Mouse (Mus musculus): ENCODE data around the gene Ifitm1.
"Not testable (repeated sequence)": the region's sequence is repeated elsewhere in the genome, so short reads cannot be mapped to it uniquely, and the experiment has no call there.

Gene Ifitm1

DNA sequence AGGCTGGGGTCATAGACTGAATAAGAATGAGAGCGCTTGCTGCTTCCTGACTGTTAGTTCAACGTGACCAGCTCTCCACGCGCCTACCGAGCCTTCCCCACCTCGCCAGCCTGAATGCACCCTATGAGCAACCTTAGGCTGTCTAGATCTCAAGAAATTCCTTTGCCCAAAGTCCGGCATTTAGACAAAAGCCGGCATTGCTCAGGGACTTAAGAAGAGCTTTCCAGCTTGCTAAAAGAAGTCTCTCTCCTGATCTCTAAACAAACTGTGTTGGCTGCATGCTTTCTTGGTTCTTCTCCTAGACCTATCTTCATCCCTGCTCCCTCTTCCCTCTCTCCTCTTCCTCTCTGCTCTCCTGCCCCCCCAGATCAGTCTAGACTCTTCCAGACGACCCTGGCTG lies 7.9 kb downstream of the Ifitm1 start:
- DNase-seq (ENCODE audit: low read depth, low spot score): no peak

DNA sequence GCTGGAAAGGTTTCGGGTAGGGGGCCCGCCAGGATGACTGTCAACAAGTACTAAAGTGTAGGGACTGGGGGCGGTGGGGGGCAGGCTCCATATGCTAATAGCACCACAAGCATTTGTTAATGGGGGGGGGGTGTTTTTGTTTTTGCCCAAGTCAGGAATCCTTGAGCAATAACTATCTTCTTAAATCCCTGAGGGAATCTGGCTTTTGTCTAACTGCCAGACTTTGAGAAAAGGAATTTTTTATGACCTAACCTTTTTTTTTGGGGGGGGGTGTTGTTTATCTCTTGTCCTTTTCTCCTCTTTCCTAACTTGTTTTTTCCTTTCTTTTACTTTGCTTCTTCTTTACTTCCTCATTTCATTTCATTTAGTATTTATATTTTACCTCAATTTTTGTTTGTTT lies 8.4 kb downstream of the Ifitm1 start:
- no peak for DNase-seq (ENCODE audit: low read depth, low spot score)

DNA sequence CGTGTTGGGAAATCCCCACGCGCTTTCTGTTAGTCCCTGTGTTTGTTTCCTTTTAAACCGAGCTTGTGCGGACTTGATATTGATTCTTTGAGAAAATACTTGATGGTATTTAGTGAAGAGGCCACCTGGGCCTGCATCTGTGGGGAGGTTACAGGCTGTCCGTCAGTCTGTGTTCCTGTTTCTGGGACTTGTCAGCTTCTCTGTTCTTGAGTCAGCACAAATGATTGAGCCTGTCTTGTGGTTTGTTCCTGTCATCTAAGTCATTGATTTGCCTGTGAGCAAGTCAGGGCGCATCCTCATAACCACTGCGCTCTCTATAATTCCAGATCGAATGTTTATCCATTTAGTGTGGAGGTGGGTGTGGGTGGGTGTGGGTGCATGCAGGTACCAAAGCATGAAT lies 9.7 kb downstream of the Ifitm1 start:
- DNase-seq (ENCODE audit: low read depth, low spot score): not testable (repeated sequence)

DNA sequence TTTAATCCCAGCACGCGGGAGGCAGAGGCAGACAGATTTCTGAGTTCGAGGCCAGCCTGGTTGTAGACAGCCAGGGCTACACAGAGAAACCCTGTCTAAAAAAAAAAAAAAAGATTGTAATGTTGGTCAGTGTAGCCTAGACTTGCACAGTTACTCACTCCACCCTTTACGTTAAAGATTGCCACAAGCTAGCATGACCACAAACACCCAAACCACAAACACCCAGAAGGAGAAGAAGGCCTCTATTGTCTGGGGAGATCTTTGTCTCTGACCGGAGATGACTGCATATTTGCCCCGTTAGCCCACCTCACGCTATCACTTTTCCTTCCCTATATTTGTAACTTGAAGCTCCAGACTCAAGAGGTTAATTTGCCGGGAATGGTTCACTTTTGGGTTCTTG lies 14.7 kb downstream of the Ifitm1 start:
- no peak for DNase-seq (ENCODE audit: low read depth, low spot score)

DNA sequence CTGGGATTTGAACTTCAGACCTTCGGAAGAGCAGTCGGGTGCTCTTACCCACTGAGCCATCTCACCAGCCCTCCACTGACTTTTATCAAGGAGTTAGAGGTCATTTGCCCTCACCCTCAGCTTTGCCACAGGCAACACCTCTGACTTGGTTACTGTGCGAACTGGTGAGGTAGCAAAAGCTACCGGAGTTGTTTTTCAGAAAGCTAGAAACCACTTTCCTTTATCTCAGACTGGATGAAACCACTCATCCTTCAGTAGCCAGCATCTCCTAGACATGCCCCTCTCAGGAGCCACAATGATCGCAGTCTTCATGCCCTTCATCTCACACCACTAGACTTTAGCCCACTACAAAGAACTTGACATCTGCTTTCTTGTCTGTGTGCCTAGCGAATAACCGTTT lies 15.9 kb downstream of the Ifitm1 start:
- DNase-seq (ENCODE audit: low read depth, low spot score): no peak

DNA sequence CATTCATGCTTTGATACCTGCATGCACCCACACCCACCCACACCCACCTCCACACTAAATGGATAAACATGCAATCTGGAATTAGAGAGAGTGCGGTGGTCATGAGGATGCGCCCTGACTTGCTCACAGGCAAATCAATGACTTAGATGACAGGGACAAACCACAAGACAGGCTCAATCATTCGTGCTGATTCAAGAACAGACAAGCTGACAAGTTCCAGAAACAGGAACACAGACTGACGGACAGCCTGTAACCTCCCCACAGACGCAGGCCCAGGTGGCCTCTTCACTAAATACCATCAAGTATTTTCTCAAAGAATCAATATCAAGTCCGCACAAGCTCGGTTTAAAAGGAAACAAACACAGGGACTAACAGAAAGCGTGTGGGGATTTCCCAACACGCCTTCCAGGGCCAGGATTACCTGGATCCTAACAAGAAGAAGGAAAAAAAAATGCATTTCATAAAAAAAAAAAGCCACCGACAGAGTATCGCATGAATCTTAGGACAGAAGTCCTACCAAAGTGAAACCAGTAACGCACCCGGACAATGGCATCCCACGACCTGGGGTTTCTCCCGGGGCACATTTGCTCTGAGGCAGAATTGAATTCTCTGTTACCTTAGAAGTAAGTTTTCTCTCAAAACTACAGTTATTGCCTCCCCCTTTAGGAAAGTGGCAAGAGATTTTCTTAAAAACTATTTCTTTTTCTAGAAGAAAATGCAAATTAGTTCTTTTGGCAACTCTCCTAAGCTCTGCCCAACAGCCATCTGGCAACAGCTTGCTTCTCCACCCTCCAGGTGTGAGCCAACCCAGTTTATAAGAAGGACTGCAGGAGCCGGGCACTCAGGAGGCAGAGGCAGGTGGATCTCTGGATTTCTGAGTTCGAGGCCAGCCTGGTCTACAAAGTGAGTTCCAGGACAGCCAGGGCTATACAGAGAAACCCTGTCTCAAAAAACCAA lies 20.4 kb downstream of the Ifitm1 start:
- DNase-seq (ENCODE audit: low read depth, low spot score): no peak

DNA sequence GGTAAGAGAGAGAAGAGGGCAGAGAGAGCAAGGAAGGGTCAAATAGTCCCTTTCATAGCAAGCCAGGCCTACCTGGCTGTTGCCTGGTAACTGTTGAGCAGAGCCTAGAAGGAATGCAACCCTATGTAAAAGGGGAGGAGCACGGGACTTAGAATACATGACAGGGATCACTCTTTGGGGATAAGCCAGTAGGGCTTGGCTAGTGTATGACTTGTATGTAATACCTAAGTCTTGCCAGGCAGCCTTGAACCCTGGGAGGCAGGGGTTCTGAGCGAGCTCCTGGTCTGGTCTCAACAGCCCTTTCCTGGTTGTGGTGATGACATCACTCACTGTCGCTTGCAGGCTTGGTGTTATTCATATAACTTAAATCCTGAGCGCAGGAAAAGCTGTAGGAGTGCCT lies 22.0 kb downstream of the Ifitm1 start:
- DNase-seq (ENCODE audit: low read depth, low spot score): no peak

DNA sequence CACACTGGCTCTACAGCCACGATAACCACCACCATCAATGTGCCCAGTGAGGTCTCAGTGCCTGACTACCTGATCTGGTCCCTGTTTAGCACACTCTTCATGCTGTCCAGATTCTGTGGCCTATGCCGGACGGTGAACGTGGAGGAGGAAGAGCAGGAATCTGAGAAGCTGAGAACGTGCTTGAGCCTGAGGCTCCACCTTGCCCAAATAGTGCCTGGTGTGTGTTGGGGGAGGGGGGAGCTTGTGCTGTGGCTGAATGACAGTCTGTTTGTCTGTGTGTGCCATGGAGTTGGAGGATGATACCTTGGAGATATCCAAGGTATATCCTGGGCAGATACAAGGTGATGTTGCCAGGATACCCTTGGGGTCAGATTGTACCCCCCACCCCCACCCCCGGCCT lies 23.2 kb downstream of the Ifitm1 start:
- no peak for DNase-seq (ENCODE audit: low read depth, low spot score)

DNA sequence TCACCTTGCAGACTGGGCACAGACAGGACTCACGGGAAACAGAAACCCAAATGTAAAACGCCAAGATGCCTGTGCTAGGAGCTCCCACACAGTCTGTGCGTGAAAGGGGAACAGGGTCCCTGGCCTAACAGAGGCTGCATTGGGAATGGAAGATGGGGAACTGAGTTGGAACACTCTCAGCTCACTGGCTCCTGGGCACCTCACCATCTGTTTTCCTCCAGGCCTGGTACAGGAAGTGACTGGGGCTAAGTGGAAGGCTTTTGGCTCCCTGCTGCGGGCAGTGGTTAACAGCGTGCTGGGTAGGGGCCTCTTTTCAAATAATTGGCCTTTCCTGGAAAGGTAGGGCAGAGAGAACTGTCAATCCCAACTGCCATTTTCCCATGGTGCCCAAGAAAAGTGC lies 23.6 kb downstream of the Ifitm1 start:
- DNase-seq (ENCODE audit: low read depth, low spot score): no peak

DNA sequence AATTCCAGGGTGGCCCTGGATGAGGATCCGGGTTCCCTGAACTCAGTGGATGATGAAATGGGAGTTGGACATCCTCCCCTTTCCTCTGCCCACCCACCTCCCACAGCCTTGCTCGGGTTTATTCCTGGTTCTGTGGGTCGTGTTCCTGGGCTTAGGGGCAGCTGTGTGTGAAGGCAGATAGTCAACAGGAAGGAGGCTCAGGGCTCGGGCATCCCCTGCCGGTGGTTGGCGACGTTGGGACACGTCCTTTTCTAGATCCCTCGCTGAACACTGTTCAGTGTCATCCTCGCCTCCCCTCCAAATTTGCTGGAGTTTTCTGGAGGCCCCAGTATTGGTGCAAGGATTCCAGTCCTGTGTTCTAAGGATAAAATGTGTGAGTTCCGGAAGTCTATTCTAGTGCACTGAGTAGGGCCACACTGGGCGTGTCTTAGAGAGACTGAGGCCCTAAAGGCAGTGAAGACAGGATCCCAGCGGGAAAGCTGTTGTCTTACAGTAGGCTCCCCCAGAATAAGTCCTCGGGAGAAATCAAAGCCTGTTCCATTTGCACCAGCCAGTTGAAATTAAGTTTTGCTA lies 24.2 kb downstream of the Ifitm1 start:
- no peak for DNase-seq (ENCODE audit: low read depth, low spot score)

DNA sequence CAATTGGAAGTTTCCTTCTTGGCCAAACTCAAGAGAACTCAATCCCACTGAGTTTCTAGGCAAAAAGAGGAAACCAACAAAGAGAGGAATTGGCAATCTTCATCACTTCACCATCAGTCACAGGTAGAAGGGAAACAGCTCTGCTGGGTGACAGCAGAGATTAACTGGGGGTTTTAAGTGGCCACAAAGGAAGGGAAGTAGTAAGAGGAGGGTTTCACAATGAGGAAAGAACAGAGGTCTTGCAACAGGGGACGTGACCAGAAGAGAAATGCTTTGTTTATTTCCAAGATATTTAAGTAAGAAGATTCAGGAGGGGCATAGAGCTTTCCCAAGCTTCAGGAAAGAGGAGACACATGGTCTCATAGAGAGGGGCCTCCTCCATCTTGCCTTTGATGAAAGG lies 30.8 kb downstream of the Ifitm1 start:
- DNase-seq (ENCODE audit: low read depth, low spot score): no peak

DNA sequence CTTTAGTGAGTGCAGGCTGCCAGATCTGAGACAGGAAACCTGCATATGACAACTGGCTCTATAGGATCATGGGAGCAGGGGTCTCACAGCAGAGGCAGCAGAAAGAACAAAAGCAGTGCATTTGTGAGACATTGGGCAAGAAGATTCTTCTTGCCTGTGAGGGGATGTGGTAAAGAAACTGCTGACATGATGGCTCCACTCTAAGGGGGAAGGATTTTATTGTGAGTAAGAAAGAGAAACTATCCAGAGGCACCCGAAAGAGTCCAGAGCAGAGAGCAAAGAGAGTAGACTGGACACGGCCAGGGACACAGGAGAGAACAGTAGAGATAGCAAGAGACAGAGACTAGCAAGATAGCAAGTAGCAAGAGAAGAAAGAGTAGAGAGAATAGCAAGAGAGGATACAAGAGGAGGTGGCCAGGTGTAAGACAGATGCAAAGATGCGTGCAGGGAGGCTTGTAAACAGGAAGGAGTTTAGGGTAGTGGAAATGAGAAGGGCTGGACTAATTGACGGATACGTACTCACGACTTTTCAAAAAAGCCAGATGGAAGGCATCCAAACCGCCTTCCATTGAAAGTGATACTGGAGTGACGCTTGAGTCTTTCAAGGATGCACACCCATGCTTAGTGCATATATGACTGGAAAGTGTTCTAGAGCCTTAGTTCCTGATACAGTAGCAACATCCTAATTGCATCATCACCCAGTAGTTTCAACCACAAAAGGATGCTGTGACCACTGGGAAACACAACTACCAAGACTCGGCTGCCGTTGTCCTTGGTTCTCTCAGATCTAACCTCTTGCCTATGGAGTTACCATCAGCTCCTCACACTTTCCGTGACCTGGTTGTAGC lies 32.1 kb downstream of the Ifitm1 start:
- no peak for DNase-seq (ENCODE audit: low read depth, low spot score)

DNA sequence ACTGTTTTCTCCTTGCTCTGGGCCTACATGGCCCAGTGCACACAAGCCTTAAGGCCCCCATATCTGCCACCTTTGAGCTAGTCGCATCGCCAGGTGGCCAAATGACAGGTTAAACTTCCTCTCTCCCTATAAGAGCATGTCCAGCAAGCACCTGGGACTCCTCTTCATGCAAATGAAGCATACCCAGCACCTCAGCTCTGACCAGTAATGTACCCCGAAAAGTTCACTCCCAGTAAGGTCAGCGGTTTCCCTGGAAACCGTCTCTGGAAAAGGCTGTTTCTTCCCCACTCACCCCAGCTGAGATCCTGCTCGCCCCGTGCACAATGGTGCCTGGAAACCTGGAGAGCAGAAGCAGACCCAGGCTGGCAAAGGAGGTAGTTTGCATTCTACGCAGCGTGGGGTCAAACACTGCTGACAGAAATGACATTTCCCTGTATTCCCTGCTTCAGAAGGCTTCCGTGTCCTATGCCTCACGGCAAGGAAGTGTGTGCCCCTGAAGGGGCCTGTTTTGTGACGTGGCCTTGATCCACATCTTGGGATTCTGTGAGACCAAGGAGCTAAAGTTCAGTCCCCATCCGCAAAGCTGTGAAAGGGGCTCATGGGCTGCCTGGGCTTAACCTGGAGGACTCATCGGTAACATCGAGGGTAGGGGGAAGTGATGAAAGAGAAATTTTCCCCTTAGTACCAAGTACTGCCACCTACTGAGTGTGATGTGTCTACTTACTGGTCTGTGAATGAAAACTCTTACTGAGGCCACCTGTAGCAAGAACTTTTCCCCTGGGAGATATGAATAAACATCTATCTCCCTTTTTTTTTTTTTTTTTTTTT lies 34.1 kb downstream of the Ifitm1 start:
- no peak for DNase-seq (ENCODE audit: low read depth, low spot score)

DNA sequence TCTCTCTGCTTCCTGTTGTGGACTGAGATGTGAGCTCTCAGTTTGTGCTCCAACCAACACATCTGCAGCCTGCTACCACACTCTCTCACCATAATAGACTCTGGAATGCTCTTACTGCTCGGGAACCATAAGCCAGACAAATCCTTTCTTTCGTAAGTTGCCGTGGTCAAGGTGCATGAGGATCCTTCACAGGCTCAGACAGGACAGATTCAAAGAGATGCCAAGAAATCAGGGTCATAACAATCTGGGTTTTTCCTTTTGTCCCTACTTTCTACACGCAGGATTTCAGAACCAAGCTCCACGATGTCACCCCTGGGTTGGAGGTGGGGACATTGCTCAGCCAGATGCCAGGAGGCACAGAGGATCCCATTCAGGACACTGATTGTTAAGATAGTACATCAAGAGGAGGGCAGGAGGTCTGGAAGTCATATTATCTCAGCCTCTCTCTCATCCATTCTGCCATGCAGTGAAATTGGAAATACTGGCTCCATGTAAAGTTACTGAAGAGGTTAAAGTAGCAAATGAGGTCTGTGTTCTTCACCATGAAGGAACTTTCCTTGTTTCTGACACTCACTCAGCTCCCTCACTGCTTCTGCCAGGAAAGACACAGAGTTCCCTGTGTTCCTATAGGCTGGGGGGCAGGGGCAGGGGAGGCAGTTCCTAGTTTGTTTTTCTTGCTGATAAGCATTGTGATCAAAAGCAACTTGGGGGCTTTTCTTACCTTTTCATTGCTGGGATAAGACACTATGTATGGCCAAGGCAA lies 36.4 kb downstream of the Ifitm1 start:
- no peak for DNase-seq (ENCODE audit: low read depth, low spot score)

DNA sequence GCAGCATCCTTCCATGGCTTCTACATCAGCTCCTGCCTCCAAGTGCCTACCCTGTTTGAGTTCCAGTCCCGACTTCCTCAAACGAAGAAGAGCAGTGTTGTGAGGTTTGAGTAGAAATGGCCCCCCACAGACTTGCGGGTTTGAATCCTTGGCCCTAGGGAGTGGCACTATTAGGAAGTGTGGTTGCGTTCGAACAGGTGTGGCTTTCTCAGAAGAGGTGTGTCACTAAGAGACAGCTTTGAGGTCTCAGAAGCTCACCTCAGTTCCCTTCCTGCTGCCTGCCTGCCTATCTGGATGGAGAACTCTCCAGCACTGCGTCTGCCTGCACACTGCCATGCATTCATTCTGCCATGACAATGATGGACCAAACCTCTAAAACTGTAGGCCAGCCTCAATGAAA lies 39.4 kb downstream of the Ifitm1 start:
- no peak for DNase-seq (ENCODE audit: low read depth, low spot score)

DNA sequence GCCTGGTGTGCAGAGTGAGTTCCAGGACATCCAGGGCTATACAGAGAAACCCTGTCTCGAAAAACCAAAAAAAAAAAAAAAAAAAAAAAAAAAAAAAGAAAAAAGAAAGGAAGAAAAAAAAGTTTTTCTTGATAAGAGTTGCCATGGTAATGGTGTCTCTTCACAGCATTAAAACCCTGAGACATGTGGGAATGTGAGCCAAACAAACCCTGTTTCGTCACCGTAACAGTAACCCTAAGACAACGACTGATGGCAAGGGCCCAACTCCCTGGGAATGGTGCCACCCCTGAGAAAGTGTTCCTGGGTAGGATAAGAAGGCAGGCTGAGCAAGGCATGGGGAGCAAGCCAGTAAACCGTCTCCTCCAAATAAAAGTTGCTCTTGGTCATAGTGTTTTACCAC lies 39.9 kb downstream of the Ifitm1 start:
- no peak for DNase-seq (ENCODE audit: low read depth, low spot score)

DNA sequence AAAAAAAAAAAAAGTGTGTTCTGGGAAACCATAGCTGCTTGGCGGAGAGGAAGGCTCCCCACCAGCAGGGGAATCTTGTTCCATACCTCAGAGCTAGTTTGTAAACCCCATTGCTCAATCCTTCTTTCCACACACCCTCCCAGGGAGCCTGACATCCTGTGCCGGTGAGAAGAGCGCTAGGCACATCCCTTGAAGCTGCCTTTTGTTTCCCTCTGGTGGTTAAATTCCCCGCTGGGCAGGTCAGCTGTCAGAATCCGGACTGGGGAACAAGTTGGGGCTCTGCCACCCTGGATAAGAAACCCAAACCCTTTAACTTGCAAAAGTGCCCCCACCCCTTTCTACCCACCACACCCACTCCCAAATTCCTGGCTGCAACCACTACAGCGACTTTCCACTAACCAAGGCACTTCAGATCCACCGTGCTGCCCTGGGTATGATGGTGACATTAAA lies 41.3 kb downstream of the Ifitm1 start:
- peak; percentile 30 for DNase-seq (ENCODE audit: low read depth, low spot score)

DNA sequence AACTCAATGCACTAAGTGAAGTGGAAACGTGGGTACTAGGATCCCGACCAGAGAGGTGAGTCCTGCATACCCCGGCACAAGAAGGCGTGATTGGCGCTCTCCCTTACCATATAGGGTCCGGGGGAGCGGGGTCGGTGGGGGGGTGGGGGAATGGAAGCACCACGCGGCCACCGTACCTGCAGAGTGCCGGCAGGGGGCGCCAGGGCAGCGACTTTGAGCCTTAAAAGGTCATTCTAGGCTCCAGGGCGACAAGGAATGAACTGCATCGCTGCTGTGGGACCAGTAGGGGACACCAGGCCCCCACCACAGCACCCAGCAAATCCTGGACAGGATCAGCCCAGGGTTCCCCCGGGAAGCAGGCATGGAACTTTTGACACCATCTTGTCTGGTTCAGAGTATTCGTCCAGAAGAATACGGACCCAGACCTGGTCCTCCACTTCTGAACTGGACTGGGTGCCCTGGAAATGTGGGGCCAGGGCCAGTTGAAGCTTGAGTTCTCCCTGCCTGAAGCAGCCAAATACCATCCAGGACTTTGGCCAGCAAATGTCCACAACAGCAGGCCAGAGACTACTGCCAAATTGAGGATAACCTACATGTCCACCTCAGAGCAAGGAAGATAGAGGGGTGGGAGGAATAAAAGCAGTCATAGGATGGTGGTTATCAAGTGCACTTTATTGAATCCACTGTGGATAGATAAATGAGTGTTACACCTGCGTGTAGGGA lies 42.1 kb downstream of the Ifitm1 start:
- peak; percentile 84 for DNase-seq (ENCODE audit: low read depth, low spot score)

DNA sequence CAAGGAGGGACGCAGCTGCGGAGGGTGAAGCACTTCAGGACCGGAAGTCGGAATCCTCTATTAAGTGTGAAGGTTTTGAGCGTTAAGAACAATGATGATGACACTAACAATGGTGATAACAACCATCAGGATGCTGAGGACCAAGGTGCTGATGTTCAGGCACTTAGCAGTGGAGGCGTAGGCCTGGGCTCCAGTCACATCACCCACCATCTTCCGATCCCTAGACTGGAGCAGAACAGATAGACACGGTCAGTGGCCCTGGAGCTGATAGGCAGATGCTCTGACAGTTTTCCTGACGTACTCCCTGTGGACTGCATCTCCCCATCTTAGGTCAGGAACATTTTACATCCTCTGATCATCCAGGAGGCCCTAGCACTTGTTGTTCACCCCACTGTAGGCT lies 42.6 kb downstream of the Ifitm1 start:
- no peak for DNase-seq (ENCODE audit: low read depth, low spot score)

DNA sequence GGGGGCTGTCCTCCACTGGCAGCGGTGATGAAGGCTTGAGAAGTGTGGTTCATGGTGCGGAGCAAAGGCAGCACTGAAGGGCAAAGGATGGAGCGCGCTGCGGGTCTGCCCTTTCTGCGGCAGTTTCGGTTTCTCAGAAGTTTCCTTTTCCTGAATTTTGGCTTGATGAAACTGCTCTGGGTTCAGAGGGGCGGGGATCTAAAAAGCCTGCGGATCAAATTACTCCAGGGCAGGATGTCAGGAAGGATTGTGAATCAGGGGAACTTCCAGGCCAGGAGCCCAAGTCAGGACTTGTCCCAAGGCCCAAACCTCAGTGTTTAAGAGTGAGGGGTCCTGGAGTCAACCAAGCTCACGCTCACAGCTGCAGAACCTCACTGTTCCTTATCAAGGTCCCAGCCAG lies 43.6 kb downstream of the Ifitm1 start, which contains the start of gene Ifitm3:
Ifitm3 (minus strand) TSS at position 178 of the 400 bp plus-strand sequence.
- DNase-seq (ENCODE audit: low read depth, low spot score): peak; percentile 44
